Mouse (Mus musculus): ENCODE measurements around the gene Degs2.
"Not testable (repeated sequence)": the region's sequence is repeated elsewhere in the genome, so short reads cannot be mapped to it uniquely, and the experiment has no call there.

Degs2 gene

DNA sequence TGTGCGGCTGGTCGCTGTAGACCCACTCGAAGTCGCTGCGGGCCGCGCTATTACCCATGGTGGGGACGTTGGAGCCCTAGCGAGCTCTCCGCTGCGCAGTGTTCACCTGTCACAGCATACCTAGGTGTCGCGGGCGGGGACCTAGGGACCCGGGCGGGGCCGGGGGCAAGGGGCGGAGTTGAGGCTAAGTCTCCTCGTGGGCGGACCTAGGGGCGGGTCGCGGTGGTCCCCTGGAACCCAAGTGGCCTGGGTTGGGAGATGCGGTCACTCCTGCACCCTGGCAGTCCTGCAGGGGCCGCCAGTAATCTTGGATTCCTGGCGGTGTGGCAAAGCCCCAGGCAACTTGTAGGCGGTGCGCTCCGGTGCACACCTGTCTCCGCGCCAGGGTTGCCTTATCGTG lies at the start of gene Degs2:
Gene Degs2 (minus strand): TSS at position 131 of the 400 bp plus-strand sequence.
- no peak for DNase-seq (ENCODE audit: extremely low read depth, insufficient read length, low spot score)

DNA sequence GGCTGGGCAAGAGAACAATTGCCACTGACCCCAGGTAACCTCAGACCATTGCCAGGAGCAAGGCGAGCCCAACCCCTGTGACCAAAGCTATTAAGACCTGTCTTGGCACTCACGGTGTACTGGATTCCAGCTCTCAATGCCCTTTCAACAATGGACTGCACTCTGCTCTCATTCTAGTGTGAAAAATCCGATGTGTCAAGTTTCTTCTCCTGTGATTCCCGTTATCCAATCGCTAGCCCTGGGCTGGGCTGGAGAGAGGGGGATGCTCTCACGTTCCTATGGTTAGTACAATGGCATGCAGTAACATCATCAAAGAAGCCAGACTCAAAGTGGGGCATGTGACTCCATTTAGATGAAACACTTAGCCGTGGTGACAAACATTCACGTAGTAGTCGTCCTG lies 49.7 kb upstream of the Degs2 start:
- no peak for DNase-seq (ENCODE audit: extremely low read depth, insufficient read length, low spot score)

DNA sequence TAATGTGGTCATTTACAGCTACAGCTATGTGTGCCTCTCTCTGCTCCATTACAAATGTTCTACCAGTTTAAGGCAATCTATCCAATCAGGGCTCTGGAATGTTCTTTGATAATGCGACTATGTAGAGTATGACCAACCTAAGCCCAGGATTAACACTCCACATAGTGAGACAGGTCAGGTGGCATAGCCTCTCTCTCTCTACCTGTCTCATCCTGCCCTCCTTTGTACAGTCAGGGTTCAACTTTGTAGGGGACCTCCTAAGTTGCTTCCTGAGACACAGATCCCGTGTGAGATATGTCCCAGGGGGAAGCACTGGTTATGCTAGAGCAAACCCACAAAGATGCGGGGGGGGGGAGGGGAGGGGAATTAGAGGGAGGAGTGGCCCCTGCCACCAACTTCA lies 48.1 kb upstream of the Degs2 start:
- DNase-seq (ENCODE audit: extremely low read depth, insufficient read length, low spot score), result no peak

DNA sequence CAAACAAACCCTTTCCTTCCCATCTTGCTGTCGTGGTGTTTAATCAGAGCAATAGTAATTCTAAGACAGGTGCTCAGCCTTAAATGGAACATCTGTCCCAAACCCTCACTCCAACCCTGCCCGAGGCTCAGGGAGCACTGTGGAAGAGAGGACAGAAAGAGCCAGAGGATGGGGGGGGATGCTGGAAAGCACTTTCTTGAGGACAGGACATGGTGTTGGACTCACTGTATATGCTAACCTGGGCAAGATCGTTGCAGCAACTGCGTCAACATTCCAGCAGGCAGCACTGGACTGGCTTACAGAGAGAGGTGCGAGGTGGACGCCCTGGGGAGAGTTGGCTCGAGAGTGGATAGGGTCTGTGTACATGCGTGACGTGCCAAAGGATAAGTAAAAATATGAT lies 47.3 kb upstream of the Degs2 start:
- DNase-seq (ENCODE audit: extremely low read depth, insufficient read length, low spot score), result no peak

DNA sequence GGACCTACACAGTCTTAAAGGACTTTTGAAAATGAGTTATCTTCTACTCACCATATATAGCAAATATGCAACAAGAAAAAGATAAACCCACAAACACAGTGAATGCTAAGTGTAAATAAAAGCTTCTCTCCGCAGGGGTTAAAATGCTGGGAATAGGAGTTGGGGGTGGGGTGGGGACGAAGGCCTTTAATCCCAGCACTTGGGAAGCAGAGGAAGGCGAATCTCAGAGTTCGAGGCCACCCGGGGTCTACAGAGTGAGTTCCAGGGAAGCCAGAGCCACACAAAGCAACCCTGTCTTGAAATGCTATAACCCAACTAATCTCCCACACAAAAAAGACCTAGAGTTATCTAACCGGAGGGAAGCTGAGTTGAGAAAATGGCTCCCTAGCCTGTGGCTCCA lies 46.9 kb upstream of the Degs2 start:
- no peak for DNase-seq (ENCODE audit: extremely low read depth, insufficient read length, low spot score)

DNA sequence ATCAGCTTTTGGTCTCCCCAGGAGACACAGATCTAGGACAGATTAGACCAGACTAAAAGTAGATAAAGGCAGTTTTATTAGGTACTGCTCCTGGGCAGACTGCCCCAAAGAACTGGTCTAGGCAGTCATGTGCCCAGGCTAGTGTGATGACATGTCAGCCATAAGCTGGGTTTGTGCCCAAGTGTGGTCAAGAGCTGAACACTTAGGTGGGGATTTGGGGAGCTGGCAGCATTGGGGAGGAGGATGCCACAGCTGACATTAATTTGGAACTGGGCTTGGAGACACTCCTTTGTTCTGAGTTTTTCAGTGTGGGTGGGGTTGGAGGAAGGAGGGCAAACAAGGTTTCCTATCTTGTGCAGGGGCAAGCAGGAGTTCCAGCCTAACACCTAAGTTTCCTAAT lies 43.9 kb upstream of the Degs2 start:
- no peak for DNase-seq (ENCODE audit: extremely low read depth, insufficient read length, low spot score)

DNA sequence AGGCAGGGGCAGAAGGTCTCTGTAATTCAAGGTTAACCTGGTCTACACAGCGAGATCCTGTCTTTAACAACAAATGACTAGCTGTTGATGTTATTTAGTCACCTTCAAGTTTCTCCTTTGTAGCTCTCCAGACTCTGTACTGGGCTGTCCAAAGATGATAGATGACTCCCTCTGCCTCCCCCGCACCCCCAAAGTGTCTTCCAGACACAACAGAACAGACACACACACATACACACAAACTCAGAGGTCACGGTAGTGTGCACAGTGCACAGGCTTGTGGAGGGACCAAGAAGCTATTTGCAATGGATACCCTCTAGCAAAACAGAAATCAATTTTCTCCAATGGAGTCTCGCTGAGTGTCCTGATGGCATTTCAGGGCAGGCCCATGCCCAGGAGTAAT lies 40.1 kb upstream of the Degs2 start:
- DNase-seq (ENCODE audit: extremely low read depth, insufficient read length, low spot score), result no peak

DNA sequence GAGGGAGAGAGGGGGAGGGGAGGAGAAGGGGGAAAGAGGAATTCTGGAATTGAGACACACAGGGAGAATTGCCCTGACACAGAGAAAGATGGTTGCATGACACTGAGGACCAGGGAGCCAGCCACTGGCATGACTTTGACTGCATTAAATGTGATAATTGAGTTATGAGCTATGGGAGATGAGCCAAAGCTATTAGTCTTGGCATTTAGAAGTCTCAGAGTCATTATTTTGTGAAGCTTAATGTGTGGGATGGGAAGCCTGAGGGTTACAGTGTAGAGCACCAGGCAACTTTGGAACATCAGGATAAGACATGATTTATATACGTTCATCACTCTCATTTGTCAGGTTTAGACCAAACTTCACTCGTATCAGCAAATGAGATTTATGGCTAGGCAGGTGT lies 39.4 kb upstream of the Degs2 start:
- no peak for DNase-seq (ENCODE audit: extremely low read depth, insufficient read length, low spot score)

DNA sequence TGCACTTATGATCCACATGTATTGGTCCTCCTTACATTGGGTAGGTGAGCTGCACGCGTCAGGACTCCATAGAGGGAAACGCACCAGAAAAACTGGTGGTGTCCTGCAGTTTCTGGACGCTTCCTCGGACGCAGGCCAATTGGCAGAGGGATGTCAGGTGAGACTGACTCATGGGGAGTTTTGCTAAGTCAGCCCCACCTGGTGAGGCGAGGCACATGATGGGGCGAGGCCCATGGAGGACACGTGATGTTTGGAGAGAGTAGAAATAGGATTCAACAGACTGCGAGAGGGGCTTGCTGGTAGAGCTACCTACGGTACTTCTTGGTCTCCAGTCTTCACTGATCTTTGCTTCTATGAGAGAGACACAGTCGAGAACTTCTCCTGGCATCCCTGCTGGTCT lies 36.6 kb upstream of the Degs2 start:
- no peak for DNase-seq (ENCODE audit: extremely low read depth, insufficient read length, low spot score)

DNA sequence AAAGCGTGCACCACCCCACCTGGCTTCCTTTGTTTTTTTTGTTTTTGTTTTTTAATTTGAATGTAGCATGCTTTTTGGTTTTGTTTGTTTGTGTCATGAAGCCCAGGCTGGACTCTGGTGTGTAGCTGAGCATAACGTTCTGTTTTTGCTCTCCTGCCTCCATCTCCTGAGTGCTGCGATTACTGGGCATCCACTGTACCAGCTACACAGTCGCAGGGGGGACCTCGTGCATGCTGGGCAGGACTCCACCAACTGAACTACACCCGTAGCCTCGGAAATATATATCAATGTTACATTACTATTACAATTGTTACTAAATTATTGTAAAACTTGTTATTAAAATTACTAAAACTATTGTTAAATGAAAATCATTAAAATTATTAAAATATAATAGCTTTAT lies 35.7 kb upstream of the Degs2 start:
- no peak for DNase-seq (ENCODE audit: extremely low read depth, insufficient read length, low spot score)

DNA sequence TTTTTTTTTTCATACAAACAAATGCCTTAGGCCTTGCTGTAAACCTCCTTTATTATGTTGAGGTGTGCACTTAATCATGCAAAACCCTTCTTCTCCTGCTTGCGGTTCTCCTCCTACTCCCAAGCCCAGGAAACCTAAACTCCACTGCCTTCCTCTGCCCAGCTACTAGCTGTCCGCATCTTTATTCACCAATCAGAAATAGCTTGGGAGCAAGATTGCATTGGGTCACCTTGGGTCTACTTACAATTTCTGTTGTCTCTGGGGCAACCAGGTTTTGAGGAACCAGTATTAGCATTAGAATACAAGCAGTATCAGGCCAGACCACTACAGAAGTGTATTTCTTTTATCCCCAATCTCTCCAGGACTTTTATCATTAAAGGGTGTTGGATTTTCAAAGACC lies 32.3 kb upstream of the Degs2 start:
- DNase-seq (ENCODE audit: extremely low read depth, insufficient read length, low spot score), result no peak

DNA sequence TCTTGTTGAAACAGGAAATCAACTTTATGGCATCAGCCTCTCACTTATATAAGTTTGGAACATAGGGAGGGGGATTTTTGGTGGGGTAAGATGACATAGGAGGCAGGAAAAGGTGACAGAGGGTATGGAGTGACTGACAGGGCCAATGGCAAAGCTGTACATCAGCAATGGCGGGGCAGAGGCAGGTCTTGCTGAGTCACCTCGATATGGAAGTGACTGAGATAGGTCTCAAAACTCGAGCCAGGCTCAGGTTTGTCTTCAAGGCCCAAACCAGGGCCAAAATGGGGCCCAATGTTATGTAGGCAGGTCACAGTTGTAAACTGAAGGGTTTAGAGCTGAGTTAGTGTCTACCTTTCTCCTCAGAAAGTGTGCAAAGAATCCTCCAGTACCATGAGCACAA lies 21.7 kb upstream of the Degs2 start:
- DNase-seq (ENCODE audit: extremely low read depth, insufficient read length, low spot score), result no peak

DNA sequence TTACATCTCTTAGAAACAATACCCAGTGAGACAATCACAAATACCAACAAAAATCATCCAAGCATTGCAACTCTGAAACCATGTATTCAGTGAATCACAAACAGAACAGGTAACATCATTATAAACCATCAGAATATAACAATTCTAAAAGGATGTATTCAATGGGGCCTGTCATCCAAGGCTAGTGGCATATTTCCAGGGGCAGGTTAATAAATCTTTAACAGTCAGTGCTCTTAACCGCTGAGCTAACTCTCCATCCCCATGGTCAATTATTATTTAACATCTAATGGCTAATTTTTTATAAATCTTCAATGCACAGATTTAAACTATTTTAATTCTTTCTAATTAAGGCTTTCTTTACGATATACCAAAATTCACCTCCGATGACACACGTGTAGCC lies 20.3 kb upstream of the Degs2 start:
- no peak for DNase-seq (ENCODE audit: extremely low read depth, insufficient read length, low spot score)

DNA sequence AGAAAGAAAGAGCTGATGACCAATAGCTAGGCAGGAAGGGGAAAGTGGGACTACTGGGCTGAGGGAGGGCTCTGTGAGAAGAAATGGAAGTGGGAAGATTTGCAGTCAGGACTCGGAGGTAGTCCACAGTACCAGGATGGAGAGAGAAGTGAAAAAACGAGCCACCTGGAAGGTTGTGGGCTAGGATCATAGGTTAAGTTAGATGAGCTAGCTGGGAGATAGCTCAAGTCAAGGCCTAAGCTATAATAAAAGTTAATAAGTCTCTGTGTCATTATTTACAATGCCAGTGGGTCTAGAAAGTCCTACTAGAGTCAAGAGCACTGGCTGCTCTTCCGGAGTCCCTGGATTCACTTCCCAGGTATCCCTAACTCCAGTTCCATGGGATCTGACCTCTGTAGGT lies 16.4 kb upstream of the Degs2 start:
- DNase-seq (ENCODE audit: extremely low read depth, insufficient read length, low spot score), result no peak

DNA sequence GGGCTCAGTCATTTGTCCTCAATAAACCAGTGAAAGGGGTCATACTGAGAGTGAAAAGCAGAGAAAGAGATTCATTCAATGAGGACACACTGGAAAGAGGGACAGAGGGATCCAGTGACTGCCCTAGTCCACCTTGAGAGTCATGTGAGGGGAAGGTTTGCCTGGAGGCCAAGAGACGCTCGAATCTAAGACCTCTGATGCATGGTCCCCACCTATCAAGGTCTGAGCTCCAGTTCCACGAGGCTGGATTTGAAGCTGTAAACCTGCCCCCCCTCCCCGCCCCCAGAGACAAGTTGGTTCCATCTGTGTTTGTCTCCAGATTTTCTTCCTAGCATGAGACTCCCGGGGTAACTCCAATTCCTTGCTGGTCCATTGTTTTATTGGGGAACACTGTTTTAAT lies 13.7 kb upstream of the Degs2 start:
- DNase-seq (ENCODE audit: extremely low read depth, insufficient read length, low spot score), result no peak

DNA sequence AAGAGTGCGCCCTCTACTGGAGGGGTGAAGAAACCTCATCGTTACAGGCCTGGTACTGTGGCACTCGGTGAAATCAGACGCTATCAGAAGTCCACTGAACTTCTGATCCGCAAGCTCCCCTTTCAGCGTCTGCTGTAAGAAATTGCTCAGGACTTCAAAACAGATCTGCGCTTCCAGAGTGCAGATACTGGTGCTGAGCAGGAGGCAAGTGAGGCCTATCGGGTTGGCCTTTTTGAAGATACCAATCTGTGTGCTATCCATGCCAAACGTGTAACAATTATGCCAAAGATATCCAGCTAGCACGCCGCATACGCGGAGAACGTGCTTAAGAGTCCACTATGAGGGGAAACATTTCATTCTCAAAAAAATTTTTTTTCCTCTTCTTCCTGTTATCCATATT lies 11.9 kb upstream of the Degs2 start:
- not testable (repeated sequence) for DNase-seq (ENCODE audit: extremely low read depth, insufficient read length, low spot score)

DNA sequence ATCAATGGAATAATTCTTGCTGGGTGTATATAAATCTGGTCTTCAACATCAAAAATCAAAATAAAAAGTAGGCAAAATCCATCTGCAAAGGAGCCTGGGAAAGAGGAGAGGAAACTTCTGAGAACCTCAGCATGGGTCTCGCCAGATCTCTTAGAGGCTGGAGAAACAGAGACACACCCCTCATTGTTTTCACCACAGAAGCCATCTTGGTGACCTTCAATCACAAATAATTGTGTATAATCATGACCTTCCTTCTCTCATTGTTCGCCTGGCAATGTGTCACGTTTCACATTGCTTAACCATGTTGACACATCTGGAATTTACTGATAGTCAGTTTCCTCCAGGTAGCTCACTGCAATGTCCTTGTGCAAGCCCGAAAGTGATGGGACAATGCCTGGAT lies 10.4 kb upstream of the Degs2 start:
- DNase-seq (ENCODE audit: extremely low read depth, insufficient read length, low spot score), result no peak

DNA sequence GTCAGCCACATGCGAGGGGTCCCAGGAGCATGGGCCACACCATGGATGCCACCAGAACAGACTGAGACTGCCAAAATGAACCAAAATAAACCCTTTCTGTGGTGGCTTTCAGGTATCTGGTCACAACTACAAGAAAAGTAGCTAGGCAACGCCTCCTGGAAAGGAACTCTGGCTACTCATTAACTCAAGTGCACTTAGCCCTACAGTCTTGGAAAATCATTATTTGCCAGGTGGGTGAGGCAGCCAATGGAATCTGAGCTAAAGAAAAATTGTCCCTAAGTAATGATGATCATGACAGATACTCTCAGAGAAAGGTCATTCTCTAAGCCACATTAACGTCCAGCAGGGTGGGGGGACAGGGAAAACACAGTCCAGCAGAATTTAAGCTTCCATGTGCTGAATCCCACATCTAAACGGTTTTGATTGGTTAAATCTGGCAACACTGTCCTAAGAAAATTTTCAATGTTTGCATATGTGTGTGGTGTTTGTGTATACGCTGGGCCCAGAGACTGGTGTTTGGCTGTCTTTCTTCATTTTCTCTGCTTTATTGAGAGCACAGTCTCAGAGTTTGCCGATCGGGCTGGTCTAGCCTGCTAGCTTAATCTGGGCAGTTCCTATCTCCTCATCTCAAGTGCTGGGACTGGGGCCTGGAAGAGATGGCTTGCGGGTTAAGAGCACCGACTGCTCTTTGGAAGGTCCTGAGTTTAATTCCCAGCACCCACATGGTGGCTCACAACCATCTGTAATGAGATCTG lies 8.9 kb upstream of the Degs2 start:
- DNase-seq (ENCODE audit: extremely low read depth, insufficient read length, low spot score), result no peak

DNA sequence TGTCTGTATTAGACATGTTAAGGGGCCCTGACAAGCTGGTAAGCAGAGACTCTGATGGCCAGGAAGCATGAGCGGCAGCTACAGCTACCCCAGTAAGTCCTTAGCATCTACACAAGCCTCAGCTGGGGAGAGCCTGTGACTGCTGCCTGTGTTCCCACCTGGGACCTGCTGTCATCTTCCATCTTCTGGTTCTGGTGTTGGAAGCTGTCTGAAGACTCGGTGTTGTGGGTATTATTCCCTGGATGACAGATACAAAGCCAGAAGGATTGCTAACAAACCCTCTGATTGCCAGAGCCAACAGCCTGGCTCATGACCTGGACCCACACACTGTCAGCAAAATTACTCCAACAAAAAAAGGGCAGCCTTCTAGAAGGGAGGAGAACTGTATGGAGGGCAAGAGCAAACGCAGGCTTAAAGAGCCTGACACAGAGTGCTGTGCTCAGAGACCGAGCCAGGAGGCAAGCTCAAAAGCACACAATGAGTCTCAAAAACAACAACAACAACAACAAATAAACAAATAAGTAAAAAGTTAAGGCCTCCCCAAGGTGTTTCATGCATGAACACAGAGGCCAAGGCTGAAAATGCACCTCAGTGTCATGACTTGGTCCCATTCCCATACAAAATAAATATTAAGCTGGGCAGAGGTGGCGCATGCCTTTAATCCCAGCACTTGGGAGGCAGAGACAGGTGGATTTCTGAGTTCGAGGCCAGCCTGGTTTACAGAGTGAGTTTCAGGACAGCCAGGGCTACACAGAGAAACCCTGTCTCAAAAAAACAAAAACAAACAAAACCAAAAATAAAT lies 8.1 kb upstream of the Degs2 start:
- DNase-seq (ENCODE audit: extremely low read depth, insufficient read length, low spot score), result no peak

DNA sequence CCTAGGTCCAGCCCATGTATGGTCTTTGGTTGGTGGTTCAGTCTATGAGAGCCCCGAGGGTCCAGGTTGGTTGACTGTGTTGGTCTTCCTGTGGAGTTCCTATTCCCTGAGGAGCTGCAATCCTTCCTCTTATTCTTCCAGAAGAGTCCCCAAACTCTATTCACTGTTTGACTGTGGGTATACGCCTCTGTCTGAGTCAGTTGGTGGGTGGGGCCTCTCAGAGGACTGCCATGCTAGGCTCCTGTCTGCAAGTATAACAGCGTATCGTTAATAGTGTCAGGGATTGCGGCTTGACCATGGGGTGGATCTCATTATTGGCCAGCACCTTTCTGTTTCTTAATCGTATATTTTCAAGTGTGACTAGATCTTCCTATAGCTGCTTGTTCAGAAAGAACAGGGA lies 7.3 kb upstream of the Degs2 start:
- no peak for DNase-seq (ENCODE audit: extremely low read depth, insufficient read length, low spot score)

DNA sequence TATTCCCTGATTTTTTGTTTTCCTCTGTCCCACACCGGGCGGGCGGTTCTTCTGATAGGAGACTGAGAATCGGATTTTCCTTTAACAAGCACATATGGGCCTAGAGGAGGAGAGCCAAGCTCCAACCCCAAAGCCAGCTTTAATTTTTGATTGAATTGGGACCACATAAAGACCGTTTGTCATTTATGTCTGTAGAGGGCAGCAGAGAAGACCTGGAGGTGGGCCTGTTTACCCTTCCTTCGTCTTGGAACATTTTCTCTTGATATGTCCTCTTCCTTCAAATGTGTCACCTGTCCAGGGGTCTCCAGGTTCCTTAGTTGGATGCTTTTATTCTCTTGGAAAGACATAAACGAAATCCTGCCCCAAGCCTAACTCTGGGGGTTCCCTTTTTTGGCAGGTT lies 4.0 kb upstream of the Degs2 start:
- no peak for DNase-seq (ENCODE audit: extremely low read depth, insufficient read length, low spot score)

DNA sequence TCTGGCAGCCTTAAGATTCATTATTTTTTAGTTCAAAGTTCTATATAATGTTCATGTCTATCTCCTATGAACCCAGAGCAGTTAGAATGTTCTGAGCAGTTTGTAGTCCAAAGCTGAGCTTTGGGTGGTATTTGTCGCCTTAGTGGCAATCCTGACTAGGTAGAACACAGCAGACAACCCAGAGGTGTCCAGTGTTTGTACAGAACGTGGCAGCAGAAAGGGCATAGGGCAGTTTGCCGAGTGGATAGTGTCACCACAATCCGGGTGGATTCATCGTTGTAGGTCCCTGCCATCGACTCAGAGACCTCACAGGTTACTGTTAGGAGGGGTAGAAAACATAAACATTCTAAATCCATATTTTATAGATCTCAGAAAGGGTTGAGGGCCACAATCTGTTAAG lies 3.4 kb upstream of the Degs2 start:
- DNase-seq (ENCODE audit: extremely low read depth, insufficient read length, low spot score), result no peak

All from 3134 (cell line).